Mouse (Mus musculus) cerebellum, adult 18-20 months (tissue): ENCODE results near the gene E130218I03Rik.

Experiments
- DNase-seq, 2 experiments: peaks; one replicate each; pipeline ENCODE4 v3.0.0; 2021

E130218I03Rik gene

GRCm38 (mm10) chr4:134243516-134244250 lies at the start of gene E130218I03Rik:
E130218I03Rik (plus strand) TSS chr4:134243662.
- DNase-seq, result no peak

DNA sequence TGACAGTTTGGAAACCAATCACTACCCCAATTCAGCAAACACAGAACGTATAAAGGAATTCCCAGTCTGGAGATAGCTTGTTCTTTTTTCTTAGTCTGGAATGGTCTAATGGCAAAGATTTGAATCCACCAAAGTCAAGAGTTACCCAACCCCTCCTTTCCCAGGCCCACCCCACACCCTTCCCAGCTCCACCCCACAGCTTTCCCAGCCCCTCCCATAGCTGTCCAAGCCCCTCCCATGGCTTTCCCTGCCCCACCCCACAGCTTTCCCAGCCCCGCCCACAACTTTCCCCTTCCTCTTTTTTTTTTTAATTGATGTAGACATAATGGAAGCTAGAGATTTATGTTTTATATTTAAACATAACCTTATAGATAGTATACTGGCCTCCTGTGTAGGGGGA lies 44.1 kb upstream of the E130218I03Rik start:
- no peak for DNase-seq

DNA sequence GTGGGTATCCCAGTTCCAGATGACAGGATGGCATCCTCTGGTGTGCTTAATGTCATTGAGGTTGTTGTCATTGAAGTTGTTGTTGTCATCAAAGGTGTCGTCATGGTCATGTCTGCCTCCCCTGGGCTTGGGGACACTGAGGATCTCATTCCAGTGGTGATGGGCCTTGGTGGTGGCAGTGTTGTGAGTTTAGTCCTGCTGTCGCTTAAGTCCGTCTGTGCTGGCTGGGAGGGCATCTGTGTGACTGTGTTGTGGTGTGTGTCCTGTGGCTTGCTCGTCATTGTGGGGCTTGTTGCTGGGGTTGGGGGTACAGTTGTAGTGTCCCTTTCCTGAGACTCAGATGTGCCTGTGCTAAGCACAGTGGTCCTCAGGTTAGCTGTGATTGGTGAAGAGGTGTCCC lies 40.6 kb upstream of the E130218I03Rik start, which contains the start of gene Gm7534:
TSS of gene Gm7534 (minus strand) at position 101 of the 400 bp plus-strand sequence.
- DNase-seq, result no peak

GRCm38 (mm10) chr4:134203340-134203896 lies 40.0 kb upstream of the E130218I03Rik start:
- DNase-seq, result no peak

DNA sequence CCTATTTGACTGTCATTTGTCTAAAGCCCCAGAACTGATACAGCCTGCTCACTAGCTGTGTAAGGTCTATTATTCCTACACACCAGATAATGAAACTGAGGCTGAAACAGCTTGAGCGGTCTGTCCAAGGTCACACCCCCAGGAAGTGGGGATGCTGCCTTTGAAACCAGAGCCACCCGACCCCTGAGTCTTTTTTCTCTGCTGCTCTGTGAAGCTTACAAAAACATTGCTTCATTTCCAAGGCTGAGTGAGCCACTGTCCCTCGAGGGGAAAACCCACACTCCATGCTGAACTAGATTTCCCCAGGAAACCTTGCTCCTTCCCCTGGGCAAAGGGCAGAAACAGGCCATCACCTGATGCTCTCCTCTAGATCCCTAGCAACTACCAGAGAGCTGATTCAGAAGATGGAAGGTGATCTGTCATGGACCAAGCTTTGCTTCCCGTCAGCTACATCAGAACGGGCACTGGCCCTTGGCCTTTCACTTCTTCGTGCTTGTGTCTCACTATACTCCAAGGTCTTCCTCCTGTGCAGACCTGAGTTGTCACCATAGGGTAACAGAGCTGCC lies 36.9 kb upstream of the E130218I03Rik start:
- DNase-seq, result no peak

DNA sequence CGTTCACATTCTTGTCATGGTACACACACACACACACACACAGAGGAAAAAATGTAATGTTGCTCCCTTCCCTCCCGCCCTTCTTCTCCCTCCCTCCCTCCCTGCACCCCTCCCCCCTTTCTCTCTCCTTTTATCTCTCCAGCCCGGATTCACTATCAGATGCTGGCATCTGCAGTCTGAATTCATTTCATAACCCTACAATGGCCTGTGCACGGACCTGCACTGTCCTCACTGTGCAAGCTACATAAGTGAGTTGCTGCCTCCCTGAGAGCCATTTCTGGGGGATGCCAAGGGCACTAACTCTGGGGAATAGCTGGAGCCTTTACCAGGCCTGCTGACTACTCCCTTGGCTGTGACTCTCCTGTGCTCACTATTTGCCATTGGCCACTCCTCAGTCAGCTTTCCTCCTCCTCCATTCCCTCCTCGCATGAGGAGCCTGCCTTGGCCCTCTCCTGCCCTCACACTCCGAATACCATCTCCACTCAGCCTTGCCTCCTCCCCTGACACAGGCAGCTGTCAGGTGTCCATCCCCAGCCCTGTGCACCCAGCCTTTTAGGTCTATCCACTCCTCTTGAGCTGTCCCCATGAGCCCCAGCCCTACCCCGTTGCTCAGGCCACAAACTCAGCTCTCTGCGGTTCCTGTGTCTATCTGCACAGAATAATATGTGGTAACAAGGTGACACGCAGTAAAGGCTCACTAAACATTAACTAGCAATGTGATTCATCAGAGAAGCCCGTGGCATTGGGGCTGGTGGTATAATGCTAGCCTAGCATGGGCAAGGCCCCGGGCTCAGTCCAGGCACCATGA lies 20.5 kb upstream of the E130218I03Rik start:
- DNase-seq, result no peak

GRCm38 (mm10) chr4:134227194-134227593 lies 16.3 kb upstream of the E130218I03Rik start, which contains the start of gene Catsper4:
Catsper4 (minus strand) TSS chr4:134227383.
- no peak for DNase-seq

DNA sequence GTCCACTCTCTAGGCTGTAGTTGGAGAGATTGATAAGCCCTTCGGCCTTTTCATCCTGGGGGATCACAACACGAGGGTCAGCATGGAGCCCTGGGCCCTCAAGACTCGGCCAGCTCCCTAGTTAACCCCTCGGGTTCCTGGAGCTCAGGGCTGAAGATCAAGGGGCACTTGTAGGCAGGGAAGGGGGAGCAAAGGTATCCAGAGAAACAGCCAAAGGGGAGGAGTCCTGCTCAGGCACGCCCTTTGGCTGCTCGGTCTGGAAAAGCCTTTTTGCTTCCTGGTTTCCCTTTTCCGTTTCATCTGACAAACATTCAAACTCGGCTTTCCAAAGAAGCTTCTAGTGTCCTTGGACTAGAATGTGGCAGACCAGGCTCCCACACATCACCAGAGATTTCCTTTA lies 13.0 kb upstream of the E130218I03Rik start:
- DNase-seq, result no peak

DNA sequence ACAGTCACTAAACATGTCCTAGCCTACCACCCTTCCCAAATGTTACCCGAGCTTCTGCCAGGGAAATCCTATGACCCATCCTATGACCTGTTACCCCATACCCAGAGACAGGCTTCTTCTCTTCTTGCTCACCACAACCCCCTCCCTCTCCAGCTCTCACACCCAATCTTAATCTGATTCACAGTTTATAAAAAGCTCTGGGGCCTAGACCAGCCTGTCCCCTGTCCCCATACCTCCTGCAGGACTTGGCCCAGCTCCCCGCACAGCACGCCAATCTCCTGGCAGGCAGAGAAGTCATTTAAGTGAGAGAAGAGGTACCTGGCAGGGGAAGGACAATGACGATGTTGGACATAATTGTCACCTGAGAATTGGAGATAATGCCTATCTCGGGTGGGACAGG lies 8.6 kb upstream of the E130218I03Rik start:
- DNase-seq, result no peak

DNA sequence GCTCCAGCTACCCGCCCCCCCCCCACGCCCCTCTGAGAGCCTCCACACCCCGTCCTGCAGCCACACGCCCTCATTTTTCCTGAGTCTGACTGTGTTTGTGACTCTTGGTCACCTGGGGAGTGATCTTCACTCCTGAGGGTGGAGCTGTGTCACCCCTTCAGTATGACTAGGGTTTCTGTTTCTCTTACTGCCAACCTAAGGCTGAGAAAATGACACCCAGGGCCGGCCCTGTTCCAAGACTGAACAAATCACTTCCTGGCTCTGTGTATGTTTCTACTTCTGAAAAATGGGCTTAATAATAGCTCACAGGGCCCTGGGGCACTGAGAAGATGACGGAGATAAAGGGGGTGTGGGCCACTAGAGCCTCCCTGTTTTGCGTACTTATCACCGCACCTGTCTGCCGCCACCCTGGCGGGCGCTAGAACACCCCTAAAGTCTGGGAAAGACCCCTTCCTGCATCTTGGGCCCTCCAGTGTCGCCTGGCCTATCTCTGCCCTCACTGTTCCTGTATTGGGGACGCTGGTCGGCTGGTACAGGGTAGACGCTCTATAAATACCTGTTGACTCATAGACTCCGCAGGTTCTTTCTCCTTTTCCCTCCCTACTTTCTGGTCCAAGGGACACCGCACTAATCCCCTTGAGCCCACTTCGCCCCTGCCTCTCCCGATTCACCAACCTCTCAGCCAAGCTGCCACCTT lies 5.7 kb upstream of the E130218I03Rik start:
- DNase-seq, result no peak

DNA sequence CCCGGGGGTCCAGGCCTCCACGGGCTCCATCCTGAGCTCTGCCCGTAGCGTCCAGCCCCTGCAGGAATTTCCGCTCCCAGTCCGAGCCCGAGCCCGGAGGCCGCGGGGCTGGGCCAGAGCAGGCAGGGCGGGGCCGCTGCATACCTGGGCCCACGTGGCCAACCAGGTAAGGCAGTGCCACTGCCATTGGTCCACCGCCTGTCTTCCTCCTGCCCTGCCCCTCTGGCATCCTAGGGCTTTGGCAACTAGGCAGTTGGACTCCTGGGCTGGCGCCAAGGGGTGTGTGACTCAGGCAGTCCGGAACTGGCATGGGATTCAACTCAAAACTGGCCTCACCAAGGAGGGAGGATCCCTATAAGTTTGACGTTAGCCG lies 5.2 kb upstream of the E130218I03Rik start, which contains the start of gene Cnksr1:
TSS of gene Cnksr1 (minus strand) at position 121 of the 373 bp plus-strand sequence.
- peak; percentile 73 to 74 for DNase-seq

DNA sequence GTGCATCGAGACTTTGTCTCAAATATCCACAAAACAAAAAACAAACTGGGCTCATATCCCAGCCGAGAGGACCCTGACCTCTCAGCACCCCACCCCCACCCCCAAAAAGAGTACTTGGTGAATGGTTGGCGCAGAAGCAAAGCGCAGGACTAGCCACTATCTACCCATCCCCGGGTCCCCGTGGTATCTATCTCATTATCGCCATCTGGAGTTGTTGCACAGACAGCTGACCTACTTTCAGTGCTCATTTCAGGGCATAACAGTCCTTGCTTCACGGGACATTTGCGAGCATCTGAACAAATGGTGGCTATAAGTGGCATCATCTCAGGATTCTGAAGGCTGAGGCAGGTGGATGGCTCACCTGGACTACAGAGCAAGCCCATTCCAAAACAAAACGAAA lies 4.8 kb upstream of the E130218I03Rik start:
- DNase-seq, result peak; percentile 28 to 37

DNA sequence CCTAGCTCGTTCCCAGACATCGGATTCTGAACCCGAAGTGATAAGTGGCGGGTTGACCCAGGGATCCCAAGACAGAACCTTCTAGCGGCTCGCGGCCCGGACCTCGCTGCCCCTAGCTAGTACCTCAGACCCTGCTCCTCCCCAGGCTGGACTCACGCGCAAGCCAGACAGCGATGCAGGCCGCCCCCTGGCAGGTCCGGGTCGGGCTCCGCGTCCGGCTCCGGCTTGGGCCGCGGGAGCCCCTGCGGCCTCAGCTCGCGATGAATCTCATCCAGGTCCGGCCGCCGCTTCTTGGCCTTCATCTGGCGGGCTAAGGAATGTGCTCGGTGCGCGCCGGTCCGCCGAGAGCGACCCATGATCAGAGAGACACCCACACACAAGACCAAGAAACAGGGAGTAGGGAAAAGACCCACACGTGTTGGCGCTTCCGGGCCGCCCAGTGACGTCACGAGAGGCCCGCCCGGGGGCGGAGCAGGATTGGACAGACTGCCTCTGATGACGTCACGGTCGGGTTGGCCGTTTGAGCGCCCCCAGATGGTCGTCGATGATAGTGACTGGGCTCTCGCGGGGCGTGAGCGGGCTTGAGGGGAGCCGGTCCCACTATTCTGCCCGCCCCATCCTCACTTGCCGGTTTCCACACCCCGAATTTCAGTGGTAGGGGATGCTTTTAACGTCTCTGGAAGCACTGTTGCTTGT lies 1.8 kb downstream of the E130218I03Rik start, which contains the start of gene Zfp593:
TSS of gene Zfp593 (minus strand) at position 445 of the 696 bp plus-strand sequence.
- DNase-seq, result peak; percentile 95 to 98

DNA sequence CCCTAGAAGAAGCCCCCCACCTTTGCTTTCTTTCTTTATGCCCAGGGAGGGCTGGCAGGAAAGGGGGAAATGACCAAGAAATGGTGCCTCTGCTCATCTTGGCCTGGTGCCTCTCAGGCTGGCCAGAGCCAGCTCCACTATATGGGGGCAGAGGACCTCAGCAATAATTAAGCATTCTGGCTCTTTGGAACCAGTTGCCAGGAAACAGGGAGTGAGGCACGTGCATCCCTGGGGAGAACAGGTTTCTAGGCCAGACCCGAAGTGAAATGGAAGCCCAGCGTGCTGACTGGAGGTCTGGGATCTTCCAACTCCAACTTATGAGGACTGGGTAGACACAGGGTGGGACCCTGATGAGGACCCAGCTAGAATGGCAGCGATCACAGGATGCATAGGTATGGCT lies 2.8 kb downstream of the E130218I03Rik start:
- no peak for DNase-seq

- peak; percentile 16 to 35 for DNase-seq
Observed at GRCm38 (mm10) chr4:134246719-134247258, 3.3 kb downstream of the E130218I03Rik start, which contains the start of gene Gm30191. Gm30191 (plus strand) TSS chr4:134246935.

DNA sequence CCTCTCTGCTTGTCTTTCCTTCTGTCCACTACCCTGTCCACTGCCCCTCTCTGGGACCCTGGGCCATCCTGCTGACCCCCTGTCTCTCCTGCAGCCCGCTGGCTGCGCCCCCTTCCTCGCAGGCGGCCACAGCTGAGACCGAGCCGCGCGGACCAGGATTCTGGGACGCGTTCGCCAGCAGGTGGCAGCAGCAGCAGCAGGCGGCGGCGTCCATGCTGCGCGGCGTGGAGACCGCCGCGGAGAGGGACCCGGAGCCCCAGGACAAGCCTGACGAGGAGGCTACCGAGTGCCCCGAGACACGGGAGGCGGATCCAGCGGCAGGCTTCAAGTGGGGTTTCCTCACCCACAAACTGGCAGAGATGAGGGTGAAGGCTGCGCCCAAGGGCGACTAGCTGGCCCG lies 6.2 kb downstream of the E130218I03Rik start:
- peak; percentile 61 to 78 for DNase-seq

DNA sequence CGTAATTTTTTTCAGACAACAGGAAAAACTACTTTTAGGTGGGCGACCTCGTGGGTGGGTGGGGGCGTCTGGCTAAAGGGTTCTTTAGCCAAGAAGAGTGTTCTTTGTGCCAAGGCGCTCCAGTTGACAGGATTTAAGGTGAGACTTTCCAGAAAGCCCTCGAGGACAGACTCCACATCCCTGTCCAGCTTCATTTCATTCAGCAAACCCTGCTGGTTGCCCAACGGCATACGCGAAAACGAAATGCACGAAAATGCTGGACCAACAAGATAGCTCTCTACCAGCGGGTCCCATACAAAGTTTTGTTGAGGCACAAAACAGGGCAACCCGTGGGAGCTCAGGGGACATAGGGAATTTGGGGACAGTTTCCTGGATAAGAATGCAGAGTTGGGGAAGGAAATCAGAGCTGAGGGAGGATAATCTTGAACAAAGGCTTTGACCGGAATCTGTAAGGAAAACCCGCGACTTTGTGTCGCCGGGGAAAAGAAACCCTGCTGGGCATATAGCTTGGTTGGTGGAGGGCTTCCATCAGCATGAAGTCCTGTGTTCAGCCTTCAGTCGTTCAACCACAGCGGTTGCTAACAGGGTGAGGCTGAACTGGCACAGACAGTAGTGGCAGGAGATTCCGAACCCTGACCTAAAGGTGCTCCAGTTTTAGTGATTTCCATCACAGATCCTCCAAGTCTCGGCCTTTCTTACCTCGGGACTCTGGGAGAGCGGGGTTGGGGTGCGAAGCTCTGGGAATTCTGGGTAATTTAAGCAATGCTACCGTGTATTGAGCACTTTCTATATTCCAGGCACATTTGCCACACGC lies 6.9 kb downstream of the E130218I03Rik start:
- DNase-seq, result no peak

DNA sequence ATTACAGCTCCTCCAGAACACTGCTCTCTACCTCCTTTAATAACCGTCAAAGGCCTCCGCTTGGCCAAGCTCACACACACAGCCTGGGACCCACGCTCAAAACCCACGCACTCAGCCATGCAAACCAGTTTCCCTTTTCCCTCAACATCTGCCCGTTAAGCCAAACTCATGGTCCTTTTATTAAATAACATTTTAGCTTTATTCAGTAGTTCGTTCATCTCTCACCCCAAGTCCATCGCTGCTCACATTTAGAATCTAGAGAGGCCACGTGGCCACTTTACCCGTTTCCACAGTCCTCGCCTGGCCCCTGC lies 7.4 kb downstream of the E130218I03Rik start:
- DNase-seq, result no peak

DNA sequence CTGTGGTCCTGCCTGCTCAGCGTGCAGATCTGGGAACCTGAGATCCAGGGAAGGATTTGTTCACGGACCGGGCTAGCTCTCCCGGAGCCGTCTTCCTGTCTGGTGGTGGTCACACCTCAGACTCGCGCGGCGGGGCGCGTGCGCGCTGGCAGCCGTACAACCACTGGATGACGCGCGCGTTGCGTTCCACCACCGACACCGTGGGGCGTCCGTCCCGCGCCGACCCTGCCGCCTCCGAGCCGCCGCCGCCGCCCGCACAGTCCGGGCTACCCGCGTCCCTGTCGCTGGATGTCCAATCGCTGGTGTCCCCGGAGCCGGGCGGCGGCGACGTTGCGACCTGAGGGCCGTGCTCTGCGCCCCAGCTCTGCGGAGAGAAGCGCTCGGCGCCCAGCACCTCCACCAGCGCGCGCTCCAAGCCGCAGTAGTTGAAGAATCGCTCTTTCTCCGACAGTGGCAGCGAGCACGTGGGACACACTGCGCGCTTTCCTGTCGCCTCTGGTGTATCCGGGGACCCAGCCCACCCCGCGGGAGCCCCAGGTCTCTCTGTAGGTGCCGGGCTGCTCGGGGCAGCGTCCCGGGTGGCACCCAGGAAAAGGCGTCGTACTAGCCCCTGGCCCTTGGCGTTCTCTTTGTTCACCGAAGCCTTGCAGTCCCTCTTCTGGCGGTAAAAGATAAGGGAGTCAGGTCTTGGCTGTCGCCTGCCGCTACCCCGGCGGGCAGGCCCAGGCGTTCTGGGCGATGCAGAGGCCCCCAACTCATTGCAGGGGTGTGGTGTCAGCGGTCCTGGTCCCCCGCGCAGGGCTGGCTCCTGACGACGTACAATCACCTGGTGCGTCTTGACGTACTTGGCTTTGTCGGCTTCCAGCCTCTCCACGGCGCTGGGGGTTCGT lies 8.0 kb downstream of the E130218I03Rik start:
- DNase-seq, result peak; percentile 18 to 39
